Mouse (Mus musculus) neural tube, embryonic 10.5 days (tissue): ENCODE data around the gene Dppa4.

Source experiments
- DNase-seq: peaks from one replicate; pipeline ENCODE4 v3.0.0-alpha.2; 2017; ENCODE audit warnings: low spot score; ENCODE audit errors: extremely low spot score

The Dppa4 gene

DNA sequence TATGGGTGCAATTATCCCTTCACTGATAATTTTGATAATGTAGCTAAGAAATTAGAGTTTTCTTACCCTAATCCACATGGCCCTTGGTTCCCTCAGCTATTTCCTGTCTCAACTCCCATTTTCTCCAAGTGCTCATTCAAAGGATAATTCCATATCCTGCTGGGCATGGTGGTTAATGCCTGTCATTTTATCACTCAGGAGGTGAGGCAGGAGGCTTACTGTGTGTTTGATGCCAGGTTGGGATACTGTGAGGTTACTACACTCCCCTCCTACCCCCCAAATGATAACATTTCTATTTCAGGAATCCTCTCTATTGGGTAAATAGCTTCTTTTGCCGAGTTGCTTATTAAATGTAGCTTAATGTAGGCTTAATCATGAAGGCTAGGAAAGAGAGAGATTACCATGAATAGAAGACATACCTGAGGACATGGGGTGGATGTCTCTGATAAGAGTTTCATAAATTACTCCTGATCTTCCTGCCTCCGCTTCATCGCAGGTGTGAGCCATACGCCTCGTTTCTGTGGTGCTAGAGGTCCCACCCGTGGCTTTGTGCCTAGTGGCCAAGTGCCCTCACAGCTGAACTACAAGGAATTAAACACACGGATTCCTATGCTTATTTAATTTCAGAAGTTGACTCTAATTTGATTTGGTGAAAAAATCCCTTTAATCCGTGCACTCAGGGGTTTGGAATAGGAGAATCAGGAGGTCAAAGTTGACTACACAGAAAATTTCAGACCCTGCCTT is 40.2 kb downstream of the Dppa4 start:
- no peak for DNase-seq

DNA sequence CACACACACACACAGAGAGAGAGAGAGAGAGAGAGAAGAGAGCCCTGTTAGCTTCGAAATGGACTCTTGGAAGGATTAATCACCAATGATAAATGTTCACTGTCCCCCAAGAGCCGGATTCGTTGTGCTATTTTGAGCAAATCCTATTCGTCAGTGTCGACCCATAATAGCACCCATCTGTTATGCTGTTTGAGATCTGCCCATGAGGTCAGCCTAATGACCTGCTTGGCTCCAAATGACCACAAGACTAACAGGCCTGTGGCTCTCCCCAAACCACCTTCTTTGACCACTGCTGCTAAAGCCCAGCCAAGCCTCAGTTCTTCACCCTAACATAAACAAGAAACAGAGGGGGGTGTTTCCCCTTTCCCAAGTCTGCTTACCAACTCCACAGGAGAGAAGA is 43.4 kb downstream of the Dppa4 start:
- peak; percentile 36 for DNase-seq

DNA sequence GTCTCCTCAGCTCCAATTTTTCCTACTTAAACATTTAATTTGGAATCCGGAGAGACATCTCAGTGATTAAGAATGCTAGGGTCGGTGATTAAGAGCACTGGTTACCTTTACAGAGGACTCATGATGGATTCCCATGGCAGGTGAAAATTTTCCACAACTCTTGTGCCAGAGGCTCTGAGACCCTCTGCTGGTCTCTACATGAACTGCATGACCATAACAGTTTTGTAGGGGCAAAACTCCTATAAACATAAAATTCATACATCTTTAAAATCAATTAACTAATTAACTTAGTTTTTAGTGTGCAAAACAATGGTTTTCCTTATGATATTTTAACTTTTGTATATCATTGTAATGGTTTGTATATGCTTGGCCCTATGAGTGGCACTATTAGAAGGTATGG is 44.9 kb downstream of the Dppa4 start:
- no peak for DNase-seq

DNA sequence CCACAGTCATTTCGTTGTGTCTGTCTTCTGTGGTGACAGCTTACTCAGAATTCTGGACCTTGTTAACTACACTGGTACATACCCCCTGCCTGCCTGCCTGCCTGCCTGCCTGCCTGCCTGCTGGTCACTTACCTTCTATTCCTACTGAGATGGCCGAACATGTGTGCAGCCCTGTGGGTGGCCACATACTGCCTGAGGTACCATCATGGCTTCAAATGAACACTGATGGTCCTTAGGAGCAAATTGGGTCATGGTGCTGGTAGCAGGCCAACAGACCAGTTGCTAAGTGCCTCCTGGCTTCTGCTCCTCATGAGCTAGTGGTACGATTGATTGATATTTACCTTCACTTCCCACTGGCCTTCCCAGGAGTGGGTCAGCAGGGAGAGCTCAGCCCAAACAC is 48.3 kb downstream of the Dppa4 start:
- DNase-seq, result no peak

DNA sequence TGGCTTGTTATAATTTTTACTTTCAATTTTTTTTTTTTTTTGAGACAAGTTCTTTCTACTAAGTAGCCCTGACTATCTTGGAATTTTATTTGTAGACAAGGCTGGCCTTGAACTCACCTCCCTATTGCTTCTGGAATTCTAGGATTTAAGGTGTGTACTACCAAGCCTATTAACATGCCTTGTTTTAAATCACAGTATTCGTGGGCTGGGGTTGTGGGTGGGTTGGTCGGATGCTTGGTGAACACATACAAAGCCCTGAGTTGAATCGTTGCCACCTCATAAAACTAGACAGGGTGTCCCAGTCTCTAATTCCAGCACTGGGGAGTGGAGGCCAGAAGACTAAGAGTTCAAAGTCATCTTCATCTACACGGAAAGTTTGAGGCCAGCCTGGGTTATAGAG is 51.8 kb downstream of the Dppa4 start:
- DNase-seq, result no peak
